Mouse (Mus musculus) kidney, adult 8-10 months (tissue): ENCODE data around the gene Mum1.
A peak's percentile ranks its signal among the peaks of the same experiment; 100 is the strongest.

ENCODE experiments used
- DNase-seq, 2 experiments: peaks; one replicate each; pipeline ENCODE4 v3.0.0; 2022

Mum1 gene

DNA sequence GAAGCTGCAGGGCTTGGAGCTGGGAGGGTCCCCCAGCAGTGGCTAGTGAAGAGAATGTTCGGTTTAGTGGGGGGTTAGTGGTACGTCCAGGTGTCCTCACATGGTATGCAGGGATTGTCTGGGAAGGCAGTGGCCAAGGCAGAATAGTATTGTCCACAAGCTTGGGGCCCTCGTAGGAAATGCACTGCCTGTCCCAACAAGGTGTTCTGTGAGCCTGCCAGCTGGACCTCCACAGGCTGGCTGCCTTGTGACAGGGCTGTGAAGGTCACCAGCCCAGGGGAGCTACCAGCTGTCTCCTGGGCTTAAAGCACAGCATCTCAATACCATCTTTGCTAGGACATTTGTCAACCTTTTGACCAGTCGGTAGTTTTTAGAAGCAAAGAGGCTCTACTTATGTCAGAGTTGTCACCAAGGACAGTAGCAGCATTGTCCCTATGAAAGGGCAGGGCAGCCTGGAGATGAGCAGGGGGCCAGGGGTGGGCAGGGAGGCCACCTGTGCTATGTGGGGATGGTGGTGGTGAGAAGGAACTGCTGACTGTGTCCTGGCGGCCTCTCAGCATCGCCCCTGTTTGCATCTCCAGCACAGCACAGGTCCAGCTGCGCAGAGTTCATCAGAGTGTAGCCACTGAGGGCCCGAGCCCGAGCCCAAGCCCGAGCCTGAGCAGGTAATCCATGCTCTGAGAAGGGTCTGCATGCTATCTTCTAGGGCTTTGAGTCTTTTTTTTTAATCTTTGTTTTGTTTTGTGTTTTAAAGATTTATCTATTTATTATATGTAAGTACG, 26.4 kb downstream of the Mum1 start:
- DNase-seq, result no peak

DNA sequence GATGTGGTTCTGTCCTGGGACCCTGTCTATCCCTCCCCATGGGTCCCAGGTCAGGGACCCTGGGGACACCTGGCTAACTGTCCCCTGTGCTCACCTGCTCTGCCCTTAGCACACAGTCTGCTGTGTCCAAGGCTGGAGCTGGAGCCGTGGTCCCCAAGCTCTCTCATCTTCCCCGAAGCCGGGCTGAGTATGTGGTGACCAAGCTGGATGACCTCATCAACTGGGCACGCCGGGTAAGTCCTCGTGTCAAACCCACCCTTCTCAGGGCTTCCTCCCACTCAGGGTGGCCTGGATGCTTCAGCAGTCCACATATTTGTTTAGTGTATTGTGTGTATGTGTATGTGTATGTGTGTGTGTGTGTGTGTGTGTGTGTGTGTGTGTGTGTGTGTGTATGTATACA, 27.3 kb downstream of the Mum1 start:
- no peak for DNase-seq

DNA sequence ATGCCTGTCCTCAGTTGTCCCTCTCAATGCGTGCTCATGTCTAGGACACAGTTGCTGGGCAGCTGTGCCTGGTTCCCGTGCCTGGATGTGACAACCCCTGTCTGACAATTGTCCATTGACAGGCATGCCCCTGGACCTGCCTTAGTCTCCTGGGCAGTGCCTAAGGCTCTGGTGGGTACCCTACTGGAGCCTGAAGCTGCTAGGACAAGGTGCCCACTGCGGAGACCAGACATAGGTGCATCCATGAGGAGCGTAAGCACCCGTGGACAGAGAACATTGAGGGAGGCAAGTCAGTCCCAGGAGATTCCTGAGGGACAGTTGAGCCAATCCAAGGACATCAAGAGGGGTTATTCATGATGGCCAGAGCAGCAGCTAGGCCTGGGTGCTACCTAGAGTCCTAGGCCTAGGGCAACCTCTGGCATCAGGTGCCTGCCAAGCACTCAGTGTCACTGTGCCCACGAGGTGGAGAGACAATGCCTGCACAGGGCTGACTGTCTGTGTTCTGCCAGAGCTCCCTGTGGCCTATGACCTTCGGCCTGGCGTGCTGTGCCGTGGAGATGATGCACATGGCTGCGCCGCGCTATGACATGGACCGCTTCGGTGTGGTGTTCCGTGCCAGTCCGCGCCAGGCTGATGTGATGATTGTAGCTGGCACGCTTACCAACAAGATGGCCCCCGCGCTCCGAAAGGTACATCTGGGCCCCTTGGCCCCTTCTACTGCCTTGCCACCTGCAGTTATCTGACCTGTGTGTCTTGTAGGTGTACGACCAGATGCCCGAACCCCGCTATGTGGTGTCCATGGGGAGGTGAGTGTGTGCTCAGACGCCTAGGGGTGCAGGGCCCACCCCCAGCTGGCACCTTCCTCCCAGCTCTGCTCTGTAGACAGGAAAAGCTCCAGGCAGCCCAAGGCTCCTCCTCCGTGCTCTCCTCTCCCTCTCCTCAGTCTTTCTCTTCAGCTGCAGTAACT, 28.4 kb downstream of the Mum1 start:
- no peak for DNase-seq

DNA sequence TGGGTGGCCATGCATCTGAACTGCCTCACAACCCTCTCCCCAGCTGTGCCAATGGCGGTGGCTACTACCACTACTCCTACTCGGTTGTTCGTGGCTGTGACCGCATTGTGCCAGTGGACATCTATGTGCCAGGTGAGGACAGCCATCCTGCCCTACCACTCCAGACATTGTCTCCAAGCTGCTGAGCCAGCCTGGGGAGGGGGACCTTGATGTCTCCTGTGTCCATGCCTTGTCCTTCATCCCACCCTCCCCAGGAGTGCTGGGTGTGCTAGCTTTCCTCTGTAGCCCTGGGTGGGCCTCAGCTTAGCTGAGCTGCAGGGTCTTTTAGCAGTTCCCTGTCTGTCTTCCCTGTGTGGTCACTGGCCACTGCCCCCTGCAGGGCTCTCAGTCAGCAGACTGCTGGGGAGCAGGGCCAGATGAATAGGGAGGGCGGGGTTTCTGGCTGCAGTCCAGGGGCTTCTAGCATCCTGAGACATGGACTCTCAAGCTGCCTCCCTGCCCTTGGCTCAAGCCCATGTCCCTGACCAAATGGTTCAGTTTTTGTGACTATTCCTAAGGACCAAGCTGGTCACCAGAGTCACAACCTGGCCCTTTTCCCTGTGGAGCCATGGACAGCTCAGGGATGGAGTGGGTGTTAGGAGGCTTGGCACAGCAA, 29.8 kb downstream of the Mum1 start:
- peak in 1 of 2 experiments; percentile 61 for DNase-seq

DNA sequence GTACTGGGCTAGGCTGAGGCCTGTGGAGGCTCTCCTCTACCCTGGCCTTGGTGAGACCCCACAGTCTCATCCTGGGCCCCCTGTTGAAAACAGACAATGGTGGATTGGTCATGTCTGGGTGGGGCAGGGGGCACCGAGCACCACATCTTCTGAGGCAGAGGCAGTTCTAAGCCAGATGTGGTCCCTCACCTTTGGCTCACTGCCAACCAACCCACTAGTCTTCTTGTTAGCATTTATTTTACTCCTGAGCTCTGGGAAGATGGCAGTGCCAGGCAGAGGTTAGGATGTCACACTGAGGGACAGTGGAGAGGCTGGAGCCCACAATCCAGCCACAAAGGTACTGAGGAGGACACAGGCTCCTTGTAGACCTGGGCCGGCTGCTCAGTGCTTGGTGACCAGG, 31.7 kb downstream of the Mum1 start:
- no peak for DNase-seq

DNA sequence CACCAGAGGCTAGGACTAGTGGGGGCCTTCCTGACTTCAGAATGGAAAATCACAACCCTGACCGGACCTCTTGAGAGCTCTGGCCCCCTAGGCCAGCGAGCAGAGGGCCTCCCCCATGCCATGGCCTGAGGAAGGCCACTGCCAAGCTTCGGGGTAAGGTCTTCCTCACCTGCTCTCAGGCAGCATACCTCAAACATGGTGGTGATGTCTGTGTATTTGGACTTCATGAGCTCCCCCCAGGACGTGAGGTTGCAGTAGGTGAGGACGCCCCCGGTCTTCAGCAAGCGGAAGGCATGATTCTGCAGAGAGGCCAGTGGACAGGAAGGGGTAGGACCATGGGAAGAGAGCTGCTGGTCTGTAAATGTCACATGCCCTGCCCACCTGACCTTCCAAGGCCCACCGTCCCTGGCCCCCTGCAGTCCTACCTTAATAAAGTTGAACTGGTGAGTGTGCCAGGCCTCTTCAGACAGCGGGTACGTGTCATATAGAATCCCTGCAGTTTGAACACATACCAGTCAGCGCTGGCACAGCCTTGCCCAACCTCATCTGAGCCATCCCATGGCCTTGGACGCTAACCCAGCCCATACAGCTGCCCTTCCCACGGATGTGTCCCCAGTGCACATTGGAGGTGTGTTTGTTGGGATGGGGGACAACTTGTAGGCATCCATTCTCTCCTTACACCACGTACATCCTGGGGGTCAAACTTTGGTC, 32.7 kb downstream of the Mum1 start:
- DNase-seq, result no peak

DNA sequence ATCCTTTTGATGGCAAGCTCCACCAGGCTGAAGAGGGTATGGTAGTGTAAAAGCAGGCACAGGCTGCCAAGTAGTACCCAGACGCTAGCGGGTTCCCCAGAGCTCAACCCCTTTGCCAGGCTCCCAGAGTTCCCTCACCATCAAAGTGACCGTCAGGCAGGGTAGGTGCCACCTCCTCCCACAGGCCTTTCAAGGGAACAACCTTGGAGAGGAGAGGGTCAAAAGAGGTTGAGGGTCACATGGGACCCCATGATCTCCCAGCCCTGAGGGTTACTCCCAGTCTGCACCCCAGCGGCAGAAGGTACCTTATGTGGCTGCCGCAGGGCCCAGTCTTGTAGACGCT, 33.2 kb downstream of the Mum1 start:
- DNase-seq, result no peak

DNA sequence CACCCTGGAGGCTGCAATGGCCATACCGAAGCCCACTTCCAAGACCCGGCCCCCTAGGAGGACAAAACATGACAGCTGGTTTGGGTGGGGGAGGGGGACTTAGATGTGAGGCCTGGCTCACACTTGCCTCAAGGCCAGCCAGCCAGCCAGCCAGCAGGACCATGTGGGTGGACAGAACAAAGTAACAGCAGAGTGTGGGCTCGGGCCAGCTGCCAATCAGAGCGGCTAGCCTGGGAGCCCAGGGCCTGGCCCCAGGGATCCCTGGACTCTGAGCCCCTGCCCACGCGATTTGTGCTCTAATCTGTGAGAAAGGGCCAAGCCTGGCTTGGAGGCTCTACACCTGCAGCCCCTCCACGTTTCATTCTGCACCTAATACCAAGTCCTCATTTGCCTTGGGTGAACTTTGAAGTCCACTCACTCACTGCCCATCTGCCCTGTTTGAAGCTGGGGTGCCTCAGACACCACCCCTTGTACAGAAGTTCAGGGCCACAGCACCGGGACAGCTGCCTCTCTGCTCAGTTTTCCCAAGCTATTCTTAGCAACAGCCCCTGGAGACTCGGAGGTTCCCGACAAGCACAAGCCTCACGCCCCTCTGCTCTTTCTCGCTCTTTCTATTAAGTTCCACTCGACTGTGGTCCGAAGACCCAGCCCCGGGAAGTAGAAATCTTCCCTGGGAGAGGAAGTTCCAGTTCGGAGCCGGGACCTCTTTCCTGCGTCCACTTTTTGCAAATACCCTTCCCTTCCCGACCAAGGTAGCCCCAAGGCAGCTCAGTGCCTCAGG, 33.8 kb downstream of the Mum1 start:
- DNase-seq, result peak; percentile 81

DNA sequence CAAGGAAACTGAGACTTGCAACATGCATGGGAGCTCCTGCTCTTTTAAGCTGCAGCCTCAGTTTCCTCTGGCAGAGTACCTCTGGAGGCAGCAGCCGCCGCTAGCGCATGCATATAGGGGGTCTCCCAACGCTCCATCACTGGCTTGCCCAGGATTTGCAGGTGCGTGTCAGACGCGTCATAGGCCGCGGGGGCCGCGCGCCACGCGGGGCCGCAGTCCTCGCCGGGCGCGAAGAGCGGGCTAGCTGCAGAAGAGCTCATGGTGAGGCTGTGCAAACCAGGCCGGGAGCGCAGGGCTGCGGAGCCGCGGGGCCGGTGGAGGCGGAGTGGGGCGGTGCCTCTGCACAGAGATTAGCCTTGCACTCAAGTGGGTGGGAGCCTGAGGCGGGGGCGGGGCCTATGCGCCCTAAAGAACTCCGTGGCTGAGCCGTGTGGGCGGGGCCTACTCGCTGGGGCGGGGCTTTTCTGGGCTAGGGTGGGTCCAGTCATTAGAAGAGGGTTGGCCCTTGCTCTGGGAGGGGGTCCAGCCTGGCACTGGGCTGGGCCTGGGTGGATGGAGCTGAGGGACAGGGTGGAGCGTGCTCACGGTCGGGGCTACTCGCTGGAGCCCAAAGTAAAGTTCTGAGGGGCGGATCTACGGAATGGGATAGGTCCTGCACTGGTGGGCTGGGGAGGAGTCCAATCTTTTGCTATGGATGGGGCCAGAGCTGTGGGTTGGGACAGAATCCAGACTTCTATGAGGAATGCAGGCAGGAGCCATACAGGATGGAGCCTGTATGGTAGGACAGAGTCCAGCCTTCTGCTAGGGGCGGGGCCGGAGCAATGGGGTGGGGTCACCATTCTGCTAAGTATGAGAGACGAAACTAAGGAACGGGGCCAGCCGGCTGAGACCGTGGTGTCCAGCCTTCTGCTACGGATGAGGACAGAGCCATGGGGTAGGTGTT, 34.7 kb downstream of the Mum1 start, which contains the start of the genes Gamt and Dazap1:
Gene Gamt, minus strand, starts transcription at position 371 of the 943 bp plus-strand sequence.
Gene Dazap1, plus strand, starts transcription at position 845 of the 943 bp plus-strand sequence.
- DNase-seq, result peak; percentile 97 to 98

DNA sequence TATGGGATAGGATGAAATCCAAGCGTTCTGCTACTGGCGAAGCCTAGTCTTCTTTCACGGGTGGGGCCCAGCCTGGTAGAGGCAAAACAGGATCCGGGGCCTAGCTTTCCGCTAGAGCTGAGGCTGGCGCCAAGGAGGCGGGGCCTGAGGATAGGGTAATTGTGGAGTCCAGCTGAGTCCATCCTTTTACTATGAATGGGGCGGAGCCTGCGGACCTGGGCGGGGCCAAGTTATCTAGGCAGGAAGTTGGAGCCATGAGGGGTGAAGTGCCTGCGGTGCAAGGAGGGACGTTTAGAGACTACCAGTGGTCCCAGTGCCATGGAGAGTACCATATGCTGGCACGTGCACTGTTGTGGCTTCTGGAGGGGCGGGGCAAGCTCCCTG, 35.3 kb downstream of the Mum1 start:
- peak; percentile 99 to 100 for DNase-seq

DNA sequence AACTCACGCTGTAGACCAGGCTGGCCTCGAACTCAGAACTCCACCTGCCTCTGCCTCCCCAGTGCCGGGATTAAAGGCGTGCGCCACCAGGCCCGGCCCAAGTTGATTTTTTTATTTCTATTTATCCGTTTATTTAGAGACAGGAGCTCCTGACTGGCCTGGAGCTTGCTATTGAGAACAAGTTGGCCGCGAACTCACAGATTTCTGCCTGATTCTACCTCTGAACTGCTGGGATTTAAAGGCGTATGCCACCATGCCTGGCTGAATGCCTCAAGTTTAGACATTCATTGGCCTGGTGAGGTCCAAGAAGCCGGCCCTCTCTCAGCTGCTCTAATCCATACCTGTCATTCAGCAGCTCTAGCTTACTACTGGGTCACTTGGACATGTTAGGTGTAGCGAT, 35.9 kb downstream of the Mum1 start:
- DNase-seq, result no peak

DNA sequence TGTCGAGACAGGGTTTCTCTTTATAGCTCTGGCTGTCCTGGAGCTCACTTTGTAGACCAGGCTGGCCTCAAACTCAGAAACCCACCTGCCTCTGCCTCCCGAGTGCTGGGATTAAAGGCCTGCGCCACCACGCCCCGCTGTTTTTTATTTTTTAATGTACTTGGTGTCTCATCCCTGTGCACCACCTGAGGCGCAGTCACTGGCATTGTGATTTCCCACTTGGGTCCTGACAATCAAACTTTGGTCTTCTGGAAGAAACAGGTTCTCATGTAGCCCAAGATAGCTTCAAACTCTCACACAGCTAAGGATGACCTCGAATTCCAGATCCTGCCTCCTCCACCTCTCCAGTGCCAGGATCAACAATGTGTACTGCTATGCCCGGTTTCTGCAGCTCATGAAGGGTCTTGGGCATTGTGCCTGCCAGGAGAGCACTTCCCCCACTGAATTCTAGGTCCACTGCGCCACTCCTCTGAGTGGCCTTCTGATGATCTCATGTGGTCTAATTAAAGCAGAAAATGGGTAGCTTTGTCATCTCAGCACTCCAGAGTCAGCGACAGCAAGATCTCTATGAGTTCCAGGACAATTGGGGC, 36.6 kb downstream of the Mum1 start:
- DNase-seq, result no peak

DNA sequence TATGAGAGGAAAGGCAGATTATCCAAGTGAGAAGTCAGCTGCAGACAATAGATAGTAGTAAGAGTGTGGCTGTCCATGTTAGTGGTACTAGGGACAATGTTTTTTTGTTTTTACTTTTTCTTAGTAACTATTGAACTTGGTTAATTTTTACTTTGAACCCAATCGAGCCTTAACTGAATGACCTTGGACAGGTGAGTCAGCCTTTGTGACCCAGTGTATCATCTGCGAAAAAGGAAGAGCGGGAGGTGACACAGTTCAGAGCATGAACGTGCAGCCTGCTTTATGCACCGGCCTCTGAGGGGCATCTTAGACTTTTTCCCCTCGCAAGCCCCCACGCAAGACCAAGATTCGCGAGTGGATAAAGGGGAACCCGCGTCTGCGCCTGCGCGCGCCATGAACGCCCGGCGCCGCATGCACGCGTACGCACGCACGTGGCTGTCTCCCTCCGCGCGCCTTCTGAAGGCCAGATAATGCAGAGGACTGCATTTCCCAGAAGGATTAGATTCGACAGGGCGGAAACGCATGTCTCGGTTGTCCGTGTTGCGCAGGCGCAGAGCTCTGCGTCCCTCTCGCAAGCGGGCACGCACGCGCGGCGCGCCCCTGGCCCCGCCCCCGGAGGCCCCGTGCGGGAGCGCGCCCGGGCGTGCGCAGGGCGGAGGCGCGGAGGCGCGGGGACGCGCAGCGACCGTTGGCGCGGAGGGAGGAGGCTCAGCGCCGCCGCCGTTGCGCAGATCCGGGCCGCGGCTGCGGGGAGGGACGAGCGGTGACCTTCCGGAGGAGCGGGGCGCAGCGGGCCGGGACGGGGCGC, 38.3 kb downstream of the Mum1 start:
- peak; percentile 99 for DNase-seq

DNA sequence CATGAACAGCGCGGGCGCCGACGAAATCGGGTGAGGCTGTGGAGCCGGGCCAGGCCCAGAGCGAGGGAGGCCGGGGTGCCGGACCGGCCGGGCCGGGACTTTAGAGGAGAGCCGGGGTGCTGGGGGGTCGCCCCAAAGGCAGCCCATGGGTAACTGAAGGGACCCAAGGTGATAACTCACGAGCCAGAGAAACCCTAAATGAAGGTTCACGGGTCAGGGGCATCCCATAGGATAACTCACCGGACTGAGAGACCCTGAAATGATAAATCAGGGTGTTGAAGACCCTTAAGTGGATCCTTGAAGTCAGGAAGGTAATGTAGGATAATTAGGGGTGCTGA, 38.9 kb downstream of the Mum1 start:
- no peak for DNase-seq

DNA sequence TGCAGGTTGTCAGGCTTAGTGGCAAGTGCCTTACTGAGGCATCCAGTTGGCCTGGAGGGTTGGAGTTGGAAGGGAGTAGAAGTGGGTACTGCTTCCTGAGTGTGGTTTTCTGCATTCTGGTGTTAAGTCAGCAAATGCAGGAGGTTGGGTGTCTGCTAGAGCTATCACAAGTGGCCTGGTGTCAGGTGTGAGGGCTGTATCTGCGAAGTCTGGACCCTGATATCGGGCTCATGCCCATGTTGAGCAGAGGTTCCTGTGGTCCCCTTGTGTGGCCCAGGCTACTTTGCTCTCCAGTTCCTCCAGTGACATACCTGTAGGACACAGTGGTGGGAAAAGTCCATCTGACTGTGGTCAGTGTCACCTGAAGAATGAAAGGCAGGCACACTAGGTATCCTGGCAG, 43.9 kb downstream of the Mum1 start:
- DNase-seq, result no peak

DNA sequence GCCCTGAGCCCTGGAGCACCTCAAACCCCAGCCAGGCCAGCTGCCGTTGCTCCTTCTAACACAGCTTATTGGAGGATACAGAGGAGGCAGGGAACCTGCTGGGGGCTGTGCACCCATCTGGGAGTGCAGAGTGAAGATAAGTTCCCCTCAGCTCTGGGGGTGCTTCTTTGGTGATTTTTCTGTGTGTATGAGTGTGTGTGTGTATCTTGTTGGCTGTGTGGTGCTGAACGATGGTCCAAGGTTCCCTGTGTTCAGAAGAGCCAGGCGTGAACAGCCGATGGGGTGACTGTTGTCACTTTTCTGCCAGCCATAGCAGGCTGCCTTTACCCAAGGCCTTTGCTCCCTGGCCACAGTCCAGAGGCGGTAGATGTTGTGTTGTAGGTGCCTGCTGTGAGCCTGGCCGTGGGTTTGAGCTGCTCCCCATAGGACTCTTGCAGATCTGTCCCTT, 44.5 kb downstream of the Mum1 start:
- peak in 1 of 2 experiments; percentile 69 for DNase-seq

DNA sequence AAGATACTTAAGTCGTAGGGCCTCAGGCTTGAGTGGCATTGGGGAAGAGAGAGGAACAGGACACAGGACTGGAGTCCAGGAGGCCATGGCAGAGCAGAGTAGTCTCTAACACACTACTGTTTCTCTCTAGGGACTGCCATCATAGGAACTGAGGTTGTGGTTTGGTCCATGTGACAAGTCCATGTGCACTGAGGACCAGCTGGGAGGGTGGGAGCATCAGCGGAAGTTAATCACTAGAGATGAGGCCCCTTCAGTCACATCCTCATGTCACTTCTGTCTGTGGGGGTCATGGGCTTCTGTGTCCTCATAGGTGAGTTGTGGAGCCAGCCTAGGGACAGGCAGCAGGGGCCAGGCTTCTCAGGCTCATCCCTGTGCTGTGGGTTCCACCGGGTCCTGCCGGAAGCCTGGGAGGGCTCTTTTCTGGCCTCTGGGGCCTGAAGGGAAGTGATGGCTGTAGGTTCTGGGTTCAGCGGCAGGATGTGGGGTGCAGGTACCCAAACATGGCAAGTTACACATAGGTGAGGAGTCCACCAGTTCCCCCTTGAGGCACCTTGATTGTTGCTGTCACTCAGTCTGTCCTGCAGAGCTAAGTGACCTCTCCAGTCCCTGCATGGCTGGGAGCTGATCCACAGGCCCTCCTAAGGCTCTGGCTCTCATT, 45.1 kb downstream of the Mum1 start:
- no peak for DNase-seq

DNA sequence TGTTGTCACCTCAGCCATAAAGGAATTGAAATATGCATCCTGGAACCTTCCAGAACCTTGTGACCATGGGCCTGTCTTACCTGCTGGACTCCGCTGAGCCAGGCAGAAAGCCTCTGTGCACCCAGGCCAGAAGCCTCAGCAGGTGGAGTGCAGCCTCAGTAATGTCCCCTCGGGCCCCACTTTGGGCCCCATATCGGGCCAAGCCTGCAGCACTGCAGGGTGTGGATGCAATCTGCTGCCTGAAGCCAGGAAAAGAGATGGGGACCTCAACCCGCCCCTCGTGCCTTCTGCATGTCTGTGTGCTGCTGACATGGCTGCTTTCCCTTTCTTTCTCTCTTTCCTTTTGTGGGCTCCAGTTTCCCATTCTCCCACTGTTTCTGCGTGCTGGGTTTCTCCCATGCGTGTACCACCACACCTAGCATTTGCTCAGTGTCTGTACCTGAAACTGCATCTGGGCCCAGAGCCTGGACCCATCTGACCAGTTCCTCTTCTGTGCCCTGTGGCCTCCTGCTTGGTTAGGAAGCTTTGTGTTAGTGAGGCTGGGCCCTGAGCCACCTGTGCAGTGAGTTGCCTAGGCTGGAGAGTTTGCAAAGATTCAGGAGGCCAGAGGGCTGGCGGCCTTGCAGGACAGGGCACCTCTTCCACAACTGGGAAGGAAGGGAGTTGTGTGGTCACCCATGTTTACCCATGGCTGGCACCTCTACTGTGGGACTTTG, 45.8 kb downstream of the Mum1 start:
- no peak for DNase-seq
